Mouse (Mus musculus) urinary bladder, postnatal 4 days (tissue): ENCODE data around the gene Rpl13a.
"Not testable (repeated sequence)": the region's sequence is repeated elsewhere in the genome, so short reads cannot be mapped to it uniquely, and the experiment has no call there.

Experiments used
- DNase-seq, 2 experiments: peaks; one replicate each; pipeline ENCODE4 v3.0.0; 2021 to 2022; ENCODE audit warnings: low spot score in 2 of 2

Gene Rpl13a

GRCm38 (mm10) chr7:45135993-45136567, 7.5 kb upstream of the Rpl13a start, which contains the start of the genes Gm45713 and Flt3l:
Gm45713 (minus strand) TSS chr7:45136231.
Flt3l (minus strand) TSS chr7:45136432.
- DNase-seq: peak; percentile 87 to 94

- DNase-seq: no peak
These were observed 6.8 kb upstream of the Rpl13a start for GRCm38 (mm10) chr7:45135370-45135769.

GRCm38 (mm10) chr7:45134544-45135026, 6.0 kb upstream of the Rpl13a start:
- DNase-seq: no peak

- DNase-seq: no peak
These were observed 5.0 kb upstream of the Rpl13a start for GRCm38 (mm10) chr7:45133446-45134159.

GRCm38 (mm10) chr7:45131850-45132249, 3.3 kb upstream of the Rpl13a start:
- DNase-seq: no peak

GRCm38 (mm10) chr7:45129776-45130512, 1.4 kb upstream of the Rpl13a start:
- DNase-seq: no peak

- no peak for DNase-seq
These were observed 757 bp upstream of the Rpl13a start for GRCm38 (mm10) chr7:45129318-45129717.

- DNase-seq: no peak
These were observed 799 bp downstream of the Rpl13a start for GRCm38 (mm10) chr7:45127700-45128224.

- DNase-seq: no peak
These were observed 1.5 kb downstream of the Rpl13a start for GRCm38 (mm10) chr7:45126844-45127699.

GRCm38 (mm10) chr7:45126147-45126843, 2.3 kb downstream of the Rpl13a start:
- no peak for DNase-seq

- DNase-seq: not testable (repeated sequence)
These were observed 2.9 kb downstream of the Rpl13a start for GRCm38 (mm10) chr7:45125649-45126048.

GRCm38 (mm10) chr7:45125144-45125600, 3.4 kb downstream of the Rpl13a start:
- no peak for DNase-seq

GRCm38 (mm10) chr7:45124224-45125143, 4.1 kb downstream of the Rpl13a start, which contains the start of gene Rps11:
Rps11 (minus strand) TSS chr7:45124439.
- peak; percentile 98 to 99 for DNase-seq

GRCm38 (mm10) chr7:45123186-45123570, 5.4 kb downstream of the Rpl13a start:
- DNase-seq: no peak

- no peak for DNase-seq
These were observed 5.9 kb downstream of the Rpl13a start for GRCm38 (mm10) chr7:45122561-45123185.

GRCm38 (mm10) chr7:45121966-45122365, 6.6 kb downstream of the Rpl13a start:
- no peak for DNase-seq

GRCm38 (mm10) chr7:45121404-45121803, 7.2 kb downstream of the Rpl13a start:
- DNase-seq: no peak

GRCm38 (mm10) chr7:45119780-45120709, 8.5 kb downstream of the Rpl13a start:
- DNase-seq: no peak
